Mouse (Mus musculus) 3T3-L1 (cell line): Measurements from ENCODE around the gene Tspan18.

Experiments used
- DNase-seq: peaks from one replicate; pipeline ENCODE4 v3.0.0-alpha.2; 2015; ENCODE audit warnings: low read depth, low spot score

Tspan18 gene

GRCm38 (mm10) chr2:93333817-93334731, at the start of gene Tspan18:
TSS of gene Tspan18 (minus strand) at chr2:93334505.
- DNase-seq = no peak

DNA sequence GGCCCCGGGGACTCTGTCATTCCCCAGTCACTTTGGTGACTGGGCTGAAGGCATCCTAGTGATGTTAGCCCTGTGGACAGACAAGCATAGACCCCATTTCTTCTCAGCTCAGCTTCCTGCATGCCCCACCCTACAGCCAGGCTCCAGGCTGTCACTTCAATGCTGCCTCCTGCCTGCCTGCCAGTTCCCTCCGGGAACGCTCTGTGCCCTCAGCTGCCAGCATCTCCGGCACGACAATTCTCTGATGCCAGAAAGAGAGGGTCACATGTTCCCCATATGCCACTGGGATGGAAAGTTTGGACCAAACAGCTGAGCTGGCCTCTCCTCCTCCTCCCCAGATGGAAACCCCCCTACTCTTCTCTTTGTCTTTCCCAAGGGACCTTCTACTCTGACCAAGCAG, 49.5 kb upstream of the Tspan18 start:
- no peak for DNase-seq

DNA sequence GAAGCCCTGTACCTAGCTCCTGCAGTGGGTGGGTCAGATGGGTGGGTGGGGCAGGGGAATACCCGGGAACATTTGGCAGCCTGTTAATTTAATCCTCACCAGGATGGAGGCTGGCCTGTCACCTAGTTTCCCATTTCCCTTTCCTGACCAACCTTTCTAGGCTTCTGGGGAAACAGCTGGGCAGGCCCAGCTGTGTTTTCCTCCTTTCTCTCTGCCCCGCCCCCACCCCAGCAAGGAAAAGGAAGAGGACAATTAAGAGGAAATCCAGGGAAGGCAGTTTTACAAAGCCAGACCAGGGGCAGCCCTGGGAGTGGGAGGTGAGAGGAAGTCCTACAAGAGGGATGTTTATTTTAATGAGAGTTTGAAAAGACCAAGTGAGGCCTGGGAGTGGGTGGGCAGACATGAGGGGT, 46.4 kb upstream of the Tspan18 start:
- DNase-seq = no peak

DNA sequence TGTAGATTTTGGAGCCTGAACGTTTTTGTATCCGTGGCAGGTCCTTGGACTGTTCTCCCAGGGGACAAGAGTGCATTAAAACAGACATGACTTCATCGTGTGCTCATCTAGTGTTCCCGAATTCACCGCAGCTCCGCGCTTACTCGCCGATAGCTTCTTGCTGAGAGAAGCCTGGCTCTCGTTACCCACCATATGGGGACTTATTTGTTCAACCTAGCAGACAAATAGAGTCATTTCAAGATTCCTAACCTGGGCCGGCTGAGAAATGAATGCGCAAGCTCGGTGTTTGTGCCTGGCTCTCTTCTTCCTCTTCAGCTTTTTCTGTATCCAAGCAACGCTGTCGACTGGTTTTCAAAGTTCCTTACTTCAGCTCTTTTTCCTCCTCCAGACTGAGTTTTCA, 43.5 kb upstream of the Tspan18 start:
- no peak for DNase-seq

GRCm38 (mm10) chr2:93377157-93377556, 42.9 kb upstream of the Tspan18 start:
- DNase-seq = no peak

DNA sequence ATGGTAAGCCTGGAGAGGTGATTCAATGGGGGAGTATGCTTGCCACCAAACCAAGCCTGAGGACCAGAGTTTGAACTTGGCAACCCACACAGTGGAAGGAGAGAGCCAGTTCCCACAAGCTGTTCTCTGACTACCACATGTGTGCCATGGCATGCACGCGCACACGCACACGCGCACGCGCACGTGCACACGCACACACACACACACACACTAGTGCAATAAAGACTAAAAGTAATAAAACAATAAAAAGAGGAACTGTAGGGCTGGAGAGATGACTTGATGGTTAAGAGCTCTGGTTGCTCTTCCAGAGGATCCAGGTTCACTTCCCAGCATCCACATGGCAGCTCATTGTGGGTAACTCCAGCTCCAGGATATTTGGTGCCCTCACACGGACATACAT, 38.6 kb upstream of the Tspan18 start:
- no peak for DNase-seq

GRCm38 (mm10) chr2:93372097-93372571, 37.8 kb upstream of the Tspan18 start:
- DNase-seq = peak; percentile 37

GRCm38 (mm10) chr2:93368954-93369353, 34.6 kb upstream of the Tspan18 start:
- no peak for DNase-seq

GRCm38 (mm10) chr2:93367962-93368361, 33.7 kb upstream of the Tspan18 start:
- no peak for DNase-seq

GRCm38 (mm10) chr2:93365411-93365810, 31.1 kb upstream of the Tspan18 start:
- DNase-seq = no peak

- no peak for DNase-seq
Observed at GRCm38 (mm10) chr2:93364951-93365350, 30.6 kb upstream of the Tspan18 start.

DNA sequence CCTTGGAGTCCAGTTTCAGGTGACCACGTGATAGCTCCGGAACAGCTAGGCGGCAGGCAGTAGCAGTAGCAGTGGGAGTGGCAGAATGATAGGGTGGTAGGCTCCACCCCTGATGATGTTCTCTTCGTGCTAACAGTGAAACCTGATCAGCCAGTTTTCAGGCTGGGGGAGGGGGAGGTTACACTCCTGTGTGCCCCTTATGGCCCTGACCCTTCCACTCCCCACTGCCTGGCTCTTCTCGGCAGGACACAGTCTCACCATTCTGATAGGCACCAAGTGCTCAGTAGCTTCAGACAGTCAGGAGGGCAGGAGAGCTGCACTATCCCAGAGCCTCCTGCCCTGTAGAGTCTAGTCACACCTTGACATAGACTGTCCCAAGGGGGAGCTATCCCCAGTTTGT, 27.1 kb upstream of the Tspan18 start:
- no peak for DNase-seq

DNA sequence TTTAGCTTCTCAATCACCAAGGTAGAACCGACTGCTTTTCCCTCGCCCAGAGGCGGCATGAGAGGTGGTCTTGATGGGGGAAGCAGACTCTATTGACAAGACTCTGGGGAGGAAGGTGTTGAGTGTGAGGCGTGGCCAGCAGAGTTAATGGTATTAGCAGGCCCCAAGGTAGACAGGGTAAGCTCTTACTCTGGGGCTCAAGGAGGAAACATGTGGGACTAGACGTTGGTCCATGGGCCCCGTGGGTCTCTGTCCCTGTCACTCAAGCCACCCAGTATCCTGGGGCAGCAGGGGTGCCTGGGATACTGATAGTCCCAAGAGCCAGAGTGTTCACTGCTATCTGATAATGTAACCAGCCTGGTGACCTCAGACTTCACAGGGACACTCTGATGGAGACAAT, 26.0 kb upstream of the Tspan18 start:
- no peak for DNase-seq

- DNase-seq = no peak
Observed at GRCm38 (mm10) chr2:93357391-93357790, 23.1 kb upstream of the Tspan18 start.

DNA sequence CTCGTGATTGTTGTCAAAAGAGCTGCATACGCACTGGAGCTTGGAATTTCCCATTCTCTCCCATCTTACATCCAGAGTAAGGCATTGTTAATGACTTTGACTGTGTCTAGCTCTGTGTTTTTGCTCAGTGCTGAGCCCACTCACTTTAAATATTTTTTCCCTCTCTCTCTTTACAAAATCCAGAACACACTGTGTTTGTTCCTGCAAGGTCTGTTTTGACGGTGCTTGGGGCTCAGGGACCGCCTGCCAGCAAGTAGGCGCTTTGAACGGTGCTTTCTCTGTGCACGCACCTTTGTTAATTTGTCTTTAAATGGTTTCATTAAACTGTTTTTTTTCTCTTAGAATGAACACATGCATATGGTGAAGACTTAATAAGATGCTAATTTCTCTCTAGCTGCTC, 21.5 kb upstream of the Tspan18 start:
- DNase-seq = no peak

DNA sequence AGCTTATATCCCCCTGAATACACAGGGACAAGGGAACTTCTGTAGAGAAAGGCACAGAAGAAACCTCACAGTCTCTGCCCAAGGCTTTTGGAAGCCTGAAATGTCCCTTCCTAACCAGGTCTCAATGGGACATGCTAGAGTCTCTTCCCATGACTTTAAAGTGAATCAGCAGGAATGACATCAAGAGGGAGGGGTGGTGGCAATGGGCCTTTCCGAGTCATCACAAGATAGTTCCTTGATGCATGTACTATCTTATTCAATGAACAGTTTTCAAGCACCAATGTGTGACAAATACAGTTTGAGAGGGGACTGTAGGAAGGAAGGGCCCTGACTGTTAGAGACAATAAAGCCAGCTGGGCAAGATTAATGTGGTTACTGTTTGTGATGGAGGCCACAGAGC, 20.3 kb upstream of the Tspan18 start:
- no peak for DNase-seq

GRCm38 (mm10) chr2:93353725-93354124, 19.4 kb upstream of the Tspan18 start:
- no peak for DNase-seq

DNA sequence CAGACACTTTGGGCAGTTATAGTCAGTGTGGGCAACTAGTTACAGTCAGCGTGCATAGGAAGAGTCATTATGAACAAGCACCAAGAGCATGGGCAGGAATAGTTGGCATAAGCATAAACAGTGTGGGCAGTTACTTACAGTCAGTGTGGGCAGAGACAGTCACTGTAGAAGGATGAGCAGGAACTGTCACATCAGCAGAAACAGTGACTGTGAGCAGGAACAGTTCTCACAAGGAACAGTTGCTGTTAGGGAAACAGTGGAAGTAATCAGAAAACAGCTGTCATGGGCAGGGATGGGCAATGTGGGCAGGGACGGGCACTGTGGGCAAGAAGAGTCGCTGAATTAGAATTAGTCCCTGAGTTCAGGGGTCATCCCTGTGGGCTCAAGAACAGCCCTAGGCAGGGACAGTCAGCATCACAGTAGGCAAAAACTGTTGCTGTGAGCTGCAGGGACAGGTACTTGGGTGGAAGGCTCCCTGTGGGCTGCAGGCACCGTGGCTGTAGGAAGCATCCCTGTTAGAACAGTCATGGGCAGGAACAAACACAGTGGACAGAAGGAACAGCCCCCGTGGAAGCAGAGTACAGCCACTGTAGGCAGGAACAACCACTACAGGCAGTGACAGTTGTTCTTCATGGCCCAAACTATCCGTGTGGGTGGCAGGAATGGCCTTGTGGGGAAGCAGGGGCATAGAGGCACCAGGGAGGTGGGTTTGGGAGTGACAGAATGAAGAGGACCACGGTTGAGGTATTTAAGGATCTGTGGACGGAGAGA, 18.8 kb upstream of the Tspan18 start:
- DNase-seq = no peak

DNA sequence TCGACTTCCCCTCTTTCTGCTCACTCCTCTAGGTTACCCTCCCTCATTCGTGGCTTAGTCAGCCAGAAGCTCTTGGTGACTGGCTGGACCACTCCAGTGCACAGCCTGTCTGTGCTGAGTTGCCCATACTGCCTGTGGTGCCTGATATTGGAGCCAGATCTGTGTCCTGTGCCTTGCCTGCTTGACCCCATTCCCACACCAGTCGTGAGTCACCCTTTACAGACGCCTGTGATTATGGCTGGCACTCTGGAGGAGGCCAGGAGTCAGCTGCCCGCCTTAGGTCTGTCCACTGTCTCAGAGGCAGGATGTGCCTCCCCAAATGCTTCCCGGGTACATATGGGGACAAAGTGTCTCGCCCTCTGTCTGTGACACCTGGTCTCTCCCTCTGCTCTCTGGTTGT, 17.0 kb upstream of the Tspan18 start:
- DNase-seq = peak; percentile 33

GRCm38 (mm10) chr2:93347018-93347417, 12.7 kb upstream of the Tspan18 start:
- DNase-seq = no peak

- DNase-seq = no peak
Observed at GRCm38 (mm10) chr2:93346609-93347008, 12.3 kb upstream of the Tspan18 start.

- DNase-seq = no peak
Observed at GRCm38 (mm10) chr2:93345663-93346268, 11.5 kb upstream of the Tspan18 start.
